Mouse (Mus musculus): ENCODE results near the gene Wipf1.

Gene Wipf1

GRCm38 (mm10) chr2:73540450-73541162 is 11.1 kb upstream of the Wipf1 start:
- no peak for DNase-seq

- no peak for DNase-seq
These were observed 10.2 kb upstream of the Wipf1 start for GRCm38 (mm10) chr2:73539697-73540096.

- no peak for DNase-seq
These were observed 9.6 kb upstream of the Wipf1 start for GRCm38 (mm10) chr2:73539141-73539540.

GRCm38 (mm10) chr2:73538590-73538989 is 9.1 kb upstream of the Wipf1 start:
- DNase-seq, result no peak

- no peak for DNase-seq
These were observed 6.7 kb upstream of the Wipf1 start for GRCm38 (mm10) chr2:73536091-73536783.

- no peak for DNase-seq
These were observed 5.2 kb upstream of the Wipf1 start for GRCm38 (mm10) chr2:73534720-73535119.

- DNase-seq, result no peak
These were observed 953 bp upstream of the Wipf1 start for GRCm38 (mm10) chr2:73530487-73530886.

GRCm38 (mm10) chr2:73528516-73529355 is 798 bp downstream of the Wipf1 start:
- DNase-seq, result no peak

- no peak for DNase-seq
These were observed 1.6 kb downstream of the Wipf1 start for GRCm38 (mm10) chr2:73527956-73528355.

GRCm38 (mm10) chr2:73526691-73527090 is 2.8 kb downstream of the Wipf1 start:
- no peak for DNase-seq

GRCm38 (mm10) chr2:73522891-73523290 is 6.6 kb downstream of the Wipf1 start:
- DNase-seq, result no peak

- DNase-seq, result no peak
These were observed 7.2 kb downstream of the Wipf1 start for GRCm38 (mm10) chr2:73522336-73522735.

GRCm38 (mm10) chr2:73521737-73522136 is 7.8 kb downstream of the Wipf1 start:
- no peak for DNase-seq

- no peak for DNase-seq
These were observed 10.6 kb downstream of the Wipf1 start for GRCm38 (mm10) chr2:73518966-73519365.

GRCm38 (mm10) chr2:73518311-73518710 is 11.2 kb downstream of the Wipf1 start:
- DNase-seq, result no peak

GRCm38 (mm10) chr2:73514178-73514577 is 15.4 kb downstream of the Wipf1 start:
- no peak for DNase-seq

GRCm38 (mm10) chr2:73513204-73513749 is 16.3 kb downstream of the Wipf1 start:
- DNase-seq, result no peak

GRCm38 (mm10) chr2:73512044-73512443 is 17.5 kb downstream of the Wipf1 start:
- DNase-seq, result no peak

- DNase-seq, result no peak
These were observed 18.7 kb downstream of the Wipf1 start for GRCm38 (mm10) chr2:73510731-73511360.

GRCm38 (mm10) chr2:73510025-73510288 is 19.6 kb downstream of the Wipf1 start:
- DNase-seq, result no peak

- no peak for DNase-seq
These were observed 20.1 kb downstream of the Wipf1 start for GRCm38 (mm10) chr2:73509248-73510024.

- DNase-seq, result no peak
These were observed 21.6 kb downstream of the Wipf1 start for GRCm38 (mm10) chr2:73507886-73508285.
